In genomic region chr11:97743423-97743822, GRCm38 (mm10) we compare ENCODE assay signal across 8 mouse cellular contexts. TPM values are rescaled to one million over a fixed set of nuclear protein-coding genes. Genes with fewer than 3 reads are reported as not detected.
DNase-seq lines count a peak whose midpoint lies in the region; ATAC-seq and TF ChIP-seq lines count a peak whose summit lies in the region.

No protein-coding gene starts in this region.

- TF ChIP-seq POLR2A in kidney, adult 2 months (IDR thresholded peaks at IDR 0.05; ENCODE audit: low read depth, low read length): no peak

- no peak overlapping the region for H3K27ac ChIP-seq in kidney, adult 2 months (ENCODE audit: insufficient read depth, low read depth, low read length)
- peak overlapping the region; percentile 97; the same call in 1 of the 2 replicates for H3K27ac ChIP-seq in hindbrain, embryonic 14.5 days
- H3K27ac ChIP-seq in midbrain, embryonic 16.5 days (ENCODE audit: low read length): peak overlapping the region; percentile 98

- no peak for TF ChIP-seq CTCF in kidney, adult 2 months (conservative IDR thresholded peaks at IDR 0.05; ENCODE audit: insufficient read depth, insufficient read length, low read depth, low read length)

- 22% methylated on average over 9 of the region's 9 CpGs for WGBS in kidney, adult 2 months
- WGBS in hindbrain, embryonic 14.5 days: 31% methylated on average over 9 of the region's 9 CpGs
- WGBS in midbrain, embryonic 16.5 days: 32% methylated on average over 9 of the region's 9 CpGs

- no peaks in the 10 kb centered on the region for H3K27me3 ChIP-seq in kidney, adult 2 months (replicated peaks; ENCODE audit: control insufficient read depth, insufficient read depth, low read length)
- H3K27me3 ChIP-seq in hindbrain, embryonic 14.5 days (ENCODE audit: control insufficient read depth, insufficient read depth, low read length): no peaks in the 10 kb centered on the region
- H3K27me3 ChIP-seq in midbrain, embryonic 16.5 days (ENCODE audit: control insufficient read depth, insufficient read depth, low read depth, low read length): no peaks in the 10 kb centered on the region

- no peak for DNase-seq in kidney, adult 2 months
- no peak for DNase-seq in kidney, adult 18-20 months
- peak; percentile 29 for DNase-seq in MEL-GATA-1-ER (ENCODE audit: extremely low read depth, low read depth)
- DNase-seq in hindbrain, embryonic 14.5 days (ENCODE audit: low spot score): no peak
- no peak for DNase-seq in urinary bladder, adult 2 months (ENCODE audit: low spot score)
- no peak for DNase-seq in gastrocnemius, postnatal 25 days
- no peak for DNase-seq in retina, postnatal 1 day

- no peaks in the 10 kb centered on the region for H3K36me3 ChIP-seq in kidney, adult 2 months (ENCODE audit: control insufficient read depth, insufficient read depth, low read length)
- H3K36me3 ChIP-seq in hindbrain, embryonic 14.5 days (replicated peaks; ENCODE audit: control insufficient read depth, insufficient read depth): peaks cover 27% of the 10 kb centered on the region
- peaks cover 13% of the 10 kb centered on the region for H3K36me3 ChIP-seq in midbrain, embryonic 16.5 days (ENCODE audit: control insufficient read depth, insufficient read depth, low read length)

- peaks cover 14% of the 10 kb centered on the region for H3K4me1 ChIP-seq in kidney, adult 2 months (ENCODE audit: control insufficient read depth, insufficient read depth, low read length)
- H3K4me1 ChIP-seq in hindbrain, embryonic 14.5 days (replicated peaks; ENCODE audit: control insufficient read depth, insufficient read depth, low read length): peaks cover 32% of the 10 kb centered on the region
- peaks cover 22% of the 10 kb centered on the region for H3K4me1 ChIP-seq in midbrain, embryonic 16.5 days (ENCODE audit: control insufficient read depth, insufficient read depth, low read length)

- H3K9me3 ChIP-seq in hindbrain, embryonic 14.5 days (ENCODE audit: control insufficient read depth, low read length): no peaks in the 10 kb centered on the region
- no peaks in the 10 kb centered on the region for H3K9me3 ChIP-seq in midbrain, embryonic 16.5 days (replicated peaks; ENCODE audit: control insufficient read depth, low read length, poor library complexity, severe bottlenecking)

- H3K4me3 ChIP-seq in kidney, adult 2 months (ENCODE audit: insufficient read depth, low read depth, low read length): peak overlapping the region; percentile 58
- H3K4me3 ChIP-seq in hindbrain, embryonic 14.5 days (replicated peaks; ENCODE audit: low read length): peak overlapping the region; percentile 83
- peak overlapping the region; percentile 58 for H3K4me3 ChIP-seq in midbrain, embryonic 16.5 days (ENCODE audit: low read depth, low read length)

- peak overlapping the region; percentile 75 for H3K9ac ChIP-seq in hindbrain, embryonic 14.5 days
- H3K9ac ChIP-seq in midbrain, embryonic 16.5 days (ENCODE audit: low read depth, low read length): peak overlapping the region; percentile 82

- ATAC-seq in hindbrain, embryonic 14.5 days (ENCODE audit: low FRiP score): no peak
- ATAC-seq in midbrain, embryonic 16.5 days: no peak

- H3K4me2 ChIP-seq in hindbrain, embryonic 14.5 days (replicated peaks): peak overlapping the region; percentile 78
- H3K4me2 ChIP-seq in midbrain, embryonic 16.5 days (ENCODE audit: low read length): peak overlapping the region; percentile 96

RNA-seq across cellular contexts. Expression of gene Pip4k2b, which starts 1.1 kb away (rescaled TPM):
- 9.2 and 10.6 TPM in 2 replicates for polyA plus RNA-seq in kidney, adult 2 months (2012; rRNA removed)
- polyA plus RNA-seq in hindbrain, embryonic 14.5 days (2014; fragmentation: Nextera tagmentation; extraction: Ambion mirVana): 5.2 and 5.9 TPM in 2 replicates
- polyA plus RNA-seq in midbrain, embryonic 16.5 days (2015; fragmentation: Nextera tagmentation; extraction: Ambion mirVana): 5.0 and 5.1 TPM in 2 replicates
- 17.2 and 19.1 TPM in 2 replicates for polyA plus RNA-seq in urinary bladder, adult 2 months (2012; rRNA removed)
- total RNA-seq in gastrocnemius, postnatal 25 days (2021): 10 to 100 TPM; 38.9 to 45.0 TPM

RNA-seq across cellular contexts. Expression of gene Cwc25, which starts 22.9 kb away (rescaled TPM):
- polyA plus RNA-seq in kidney, adult 2 months (2012; rRNA removed): 7.1 and 8.5 TPM in 2 replicates
- 8.1 and 11.2 TPM in 2 replicates for polyA plus RNA-seq in hindbrain, embryonic 14.5 days (2014; fragmentation: Nextera tagmentation; extraction: Ambion mirVana)
- polyA plus RNA-seq in midbrain, embryonic 16.5 days (2015; fragmentation: Nextera tagmentation; extraction: Ambion mirVana): 15.9 and 17.2 TPM in 2 replicates
- polyA plus RNA-seq in urinary bladder, adult 2 months (2012; rRNA removed): 15.3 and 16.6 TPM in 2 replicates
- total RNA-seq in gastrocnemius, postnatal 25 days (2021): 1 to 10 TPM; 4.9 to 6.4 TPM

RNA-seq across cellular contexts. Expression of gene 1700001P01Rik, which starts 32.3 kb away (rescaled TPM):
- not detected in 2 replicates for polyA plus RNA-seq in kidney, adult 2 months (2012; rRNA removed)
- polyA plus RNA-seq in hindbrain, embryonic 14.5 days (2014; fragmentation: Nextera tagmentation; extraction: Ambion mirVana): 0.68 TPM in 1 of 2 replicates, not detected in the other
- polyA plus RNA-seq in midbrain, embryonic 16.5 days (2015; fragmentation: Nextera tagmentation; extraction: Ambion mirVana): 0.74 TPM in 1 of 2 replicates, not detected in the other
- polyA plus RNA-seq in urinary bladder, adult 2 months (2012; rRNA removed): 0.13 and 0.41 TPM in 2 replicates
- total RNA-seq in gastrocnemius, postnatal 25 days (2021): not detected

RNA-seq across cellular contexts. Expression of gene Rpl23, which starts 38.8 kb away (rescaled TPM):
- 118 and 181 TPM in 2 replicates for polyA plus RNA-seq in kidney, adult 2 months (2012; rRNA removed)
- 324 and 419 TPM in 2 replicates for polyA plus RNA-seq in hindbrain, embryonic 14.5 days (2014; fragmentation: Nextera tagmentation; extraction: Ambion mirVana)
- polyA plus RNA-seq in midbrain, embryonic 16.5 days (2015; fragmentation: Nextera tagmentation; extraction: Ambion mirVana): 267 and 286 TPM in 2 replicates
- 911 and 1,027 TPM in 2 replicates for polyA plus RNA-seq in urinary bladder, adult 2 months (2012; rRNA removed)
- 100 to 1,000 TPM; 379 to 436 TPM for total RNA-seq in gastrocnemius, postnatal 25 days (2021)

RNA-seq across cellular contexts. Expression of gene Psmb3, which starts 40.2 kb away (rescaled TPM):
- 397 and 399 TPM in 2 replicates for polyA plus RNA-seq in kidney, adult 2 months (2012; rRNA removed)
- 436 and 489 TPM in 2 replicates for polyA plus RNA-seq in hindbrain, embryonic 14.5 days (2014; fragmentation: Nextera tagmentation; extraction: Ambion mirVana)
- polyA plus RNA-seq in midbrain, embryonic 16.5 days (2015; fragmentation: Nextera tagmentation; extraction: Ambion mirVana): 387 and 401 TPM in 2 replicates
- polyA plus RNA-seq in urinary bladder, adult 2 months (2012; rRNA removed): 264 and 322 TPM in 2 replicates
- total RNA-seq in gastrocnemius, postnatal 25 days (2021): 100 to 1,000 TPM; 128 TPM
